Mouse (Mus musculus): ENCODE data around the gene Antxr1.

Gene Antxr1

GRCm38 (mm10) chr6:87292911-87293851 lies 42.4 kb downstream of the Antxr1 start:
- in situ Hi-C loops (cut with MseI, MboI), result no loop called here

GRCm38 (mm10) chr6:87287251-87287650 lies 48.4 kb downstream of the Antxr1 start:
- in situ Hi-C loops (cut with MseI, MboI), result no loop called here

GRCm38 (mm10) chr6:87285365-87285749 lies 50.3 kb downstream of the Antxr1 start:
- in situ Hi-C loops (cut with MseI, MboI), result no loop called here

GRCm38 (mm10) chr6:87284716-87285364 lies 50.8 kb downstream of the Antxr1 start:
- in situ Hi-C loops (cut with MseI, MboI), result no loop called here

- in situ Hi-C loops (cut with MseI, MboI), result no loop called here
These were observed 53.3 kb downstream of the Antxr1 start for GRCm38 (mm10) chr6:87282346-87282781.

- in situ Hi-C loops (cut with MseI, MboI), result no loop called here
These were observed 53.9 kb downstream of the Antxr1 start for GRCm38 (mm10) chr6:87281771-87282170.

GRCm38 (mm10) chr6:87278151-87278550 lies 57.5 kb downstream of the Antxr1 start:
- in situ Hi-C loops (cut with MseI, MboI), result no loop called here

GRCm38 (mm10) chr6:87277527-87277926 lies 58.1 kb downstream of the Antxr1 start:
- in situ Hi-C loops (cut with MseI, MboI), result no loop called here

- in situ Hi-C loops (cut with MseI, MboI), result no loop called here
These were observed 58.7 kb downstream of the Antxr1 start for GRCm38 (mm10) chr6:87276941-87277340.

GRCm38 (mm10) chr6:87274779-87275178 lies 60.8 kb downstream of the Antxr1 start:
- in situ Hi-C loops (cut with MseI, MboI), result no loop called here

GRCm38 (mm10) chr6:87273791-87274190 lies 61.8 kb downstream of the Antxr1 start:
- in situ Hi-C loops (cut with MseI, MboI), result no loop called here

GRCm38 (mm10) chr6:87273141-87273540 lies 62.5 kb downstream of the Antxr1 start:
- in situ Hi-C loops (cut with MseI, MboI), result no loop called here

GRCm38 (mm10) chr6:87272202-87272601 lies 63.4 kb downstream of the Antxr1 start:
- in situ Hi-C loops (cut with MseI, MboI), result no loop called here

- in situ Hi-C loops (cut with MseI, MboI), result no loop called here
These were observed 65.2 kb downstream of the Antxr1 start for GRCm38 (mm10) chr6:87270452-87270851.

- in situ Hi-C loops (cut with MseI, MboI), result no loop called here
These were observed 65.7 kb downstream of the Antxr1 start for GRCm38 (mm10) chr6:87269950-87270349.

GRCm38 (mm10) chr6:87262666-87263065 lies 73.0 kb downstream of the Antxr1 start:
- in situ Hi-C loops (cut with MseI, MboI), result no loop called here

- in situ Hi-C loops (cut with MseI, MboI), result no loop called here
These were observed 76.6 kb downstream of the Antxr1 start for GRCm38 (mm10) chr6:87258976-87259375.

GRCm38 (mm10) chr6:87257981-87258775 lies 77.4 kb downstream of the Antxr1 start:
- in situ Hi-C loops (cut with MseI, MboI), result no loop called here

- in situ Hi-C loops (cut with MseI, MboI), result no loop called here
These were observed 78.2 kb downstream of the Antxr1 start for GRCm38 (mm10) chr6:87257471-87257870.

- in situ Hi-C loops (cut with MseI, MboI), result no loop called here
These were observed 80.0 kb downstream of the Antxr1 start for GRCm38 (mm10) chr6:87255668-87256067.

GRCm38 (mm10) chr6:87254756-87255155 lies 80.9 kb downstream of the Antxr1 start:
- in situ Hi-C loops (cut with MseI, MboI), result no loop called here

- in situ Hi-C loops (cut with MseI, MboI), result no loop called here
These were observed 83.9 kb downstream of the Antxr1 start for GRCm38 (mm10) chr6:87251716-87252115.

Data from mouse trophoblast stem cell (cell line).